Mouse (Mus musculus) hindbrain, embryonic 16.5 days (tissue): ENCODE data around the gene Il17rd. TPM values are rescaled to one million over a fixed set of nuclear protein-coding genes. Genes with fewer than 3 reads are reported as not detected.

Experiments
- polyA plus RNA-seq: library from polyadenylated mRNA; unstranded; fragments of >200 nt; fragmentation: Nextera tagmentation; extraction: Ambion mirVana; gene quantifications from 2 replicates; pipeline ENCODE4 v1.2.1, GENCODE M21; 2015

Il17rd gene
- polyA plus RNA-seq, 1 experiment from 2014 or later: 2.5 TPM

Other genes starting within 250 kb of the Il17rd start
- gene Asb14, start 144.4 kb upstream of the Il17rd start, polyA plus RNA-seq: 0.14 and 0.15 TPM in 2 replicates
- gene Appl1, start 67.7 kb upstream of the Il17rd start, polyA plus RNA-seq: 41.9 and 50.7 TPM in 2 replicates
- gene Hesx1, start 44.5 kb upstream of the Il17rd start, polyA plus RNA-seq: 0.32 and 0.48 TPM in 2 replicates
- 16.0 and 18.4 TPM in 2 replicates for gene Arhgef3, start 76.0 kb downstream of the Il17rd start, polyA plus RNA-seq